Mouse (Mus musculus) embryonic facial prominence, embryonic 12.5 days (tissue): ENCODE measurements at regions not wholly inside any gene's neighbourhood (a gene's known extent, or its start where the extent isn't known, plus 50 kb on each side); places are given as distances from the start of the nearest gene placed in this dataset.

Experiments
- ATAC-seq: fragments of 200-750 bp; cut with Nextera tagmentation; 2 replicates; pipeline ENCODE4 v1.8.0; 2017; ENCODE audit not compliant: insufficient number of reproducible peaks, insufficient read depth, low FRiP score, low TSS enrichment
- H3K27ac ChIP-seq: fragments of 300-500 bp; sonication (generic); 2 replicates; pipeline ENCODE4 v1.5.1; 2016; ENCODE audit warnings: mild to moderate bottlenecking
- H3K27me3 ChIP-seq: fragments of 300-500 bp; sonication (generic); 2 replicates; pipeline ENCODE4 v1.6.1; 2016; ENCODE audit warnings: mild to moderate bottlenecking, moderate library complexity
- H3K36me3 ChIP-seq: fragments of 300-500 bp; sonication (generic); 2 replicates; pipeline ENCODE4 v1.6.1; 2016; ENCODE audit warnings: mild to moderate bottlenecking
- H3K4me1 ChIP-seq: fragments of 300-500 bp; sonication (generic); 2 replicates; pipeline ENCODE4 v1.6.1; 2016
- H3K4me2 ChIP-seq: fragments of 300-500 bp; sonication (generic); replicated peaks from 2 replicates; pipeline ENCODE4 v1.6.1; 2016; ENCODE audit warnings: mild to moderate bottlenecking, moderate library complexity
- H3K4me3 ChIP-seq: fragments of 300-500 bp; sonication (generic); 2 replicates; pipeline ENCODE4 v1.5.1; 2016; ENCODE audit warnings: mild to moderate bottlenecking
- H3K9ac ChIP-seq: fragments of 300-500 bp; sonication (generic); 2 replicates; pipeline ENCODE4 v1.6.1; 2016; ENCODE audit warnings: mild to moderate bottlenecking, moderate library complexity
- H3K9me3 ChIP-seq: fragments of 300-500 bp; sonication (generic); 2 replicates; pipeline ENCODE4 v1.6.1; 2016; ENCODE audit warnings: mild to moderate bottlenecking, moderate library complexity
- WGBS: fragments of 180-500 bp; shearing (Covaris S2); methylation state at CpG from one replicate; pipeline ENCODE4 v1.1.7; 2016; 5-methylcytosine and 5-hydroxymethylcytosine counted together

DNA sequence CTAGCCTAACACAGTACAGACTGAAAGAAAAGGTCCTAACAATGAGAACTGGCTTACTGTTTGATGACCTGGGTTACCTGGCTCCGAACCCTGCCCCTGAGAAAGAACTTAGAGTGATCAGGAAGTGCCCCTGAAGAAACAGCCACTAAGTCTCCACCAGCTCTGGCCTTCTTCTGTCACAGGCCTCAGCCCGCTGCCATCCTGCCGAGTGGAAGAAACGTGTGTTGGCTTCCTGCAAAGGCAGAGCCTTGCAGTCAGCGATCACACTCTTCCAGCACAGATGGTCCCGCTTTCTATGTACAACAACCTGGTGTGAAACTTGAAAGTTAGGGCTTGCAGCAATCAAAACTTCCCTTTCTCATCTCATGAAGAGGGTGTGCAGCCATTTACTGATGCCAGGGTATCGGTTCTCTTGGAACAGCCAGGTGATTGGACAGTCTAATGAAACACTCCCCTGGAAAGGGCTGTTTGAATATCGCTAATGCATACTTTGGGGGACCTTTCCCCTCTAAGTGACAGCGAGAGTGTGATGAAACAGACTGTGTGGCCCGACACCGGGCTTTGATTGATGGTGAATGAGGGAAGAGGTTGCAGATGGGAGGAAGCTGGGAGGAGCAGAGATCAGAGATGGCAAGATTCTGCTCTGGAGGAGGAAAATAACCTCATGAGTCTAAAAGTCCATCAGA, 89.4 kb upstream of the Elac2 start:
- Histone ChIP-seq H3K36me3 (no peaks in the 10 kb centered on the region), H3K4me3 (no peak overlapping the region), H3K27me3 (no peaks in the 10 kb centered on the region), H3K4me2 (no peak overlapping the region), H3K4me1 (no peaks in the 10 kb centered on the region), H3K9me3 (no peaks in the 10 kb centered on the region), H3K27ac (no peak overlapping the region), H3K9ac (no peak overlapping the region)
- no peak for ATAC-seq
- 67% methylated on average over 11 of the region's 11 CpGs for WGBS

DNA sequence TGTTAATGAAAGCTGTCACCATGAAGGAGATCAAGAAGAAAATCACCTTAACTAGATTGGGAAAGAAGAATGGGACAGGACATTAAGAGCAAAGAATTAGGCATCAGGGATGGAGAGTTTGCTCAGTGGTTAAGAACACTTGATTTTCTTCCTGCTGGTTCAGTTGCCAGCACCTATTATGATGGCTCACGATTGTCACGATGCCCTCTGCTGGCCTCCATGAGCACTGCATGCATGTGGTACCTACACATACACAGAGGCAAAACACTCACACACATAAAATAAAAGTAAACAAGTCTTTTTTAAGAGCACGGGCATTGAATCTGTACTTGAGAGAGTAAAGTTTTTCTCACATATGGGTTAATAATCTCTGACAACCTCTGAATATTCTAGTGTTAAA, 88.1 kb upstream of the Elac2 start:
- Histone ChIP-seq H3K9me3 (no peaks in the 10 kb centered on the region), H3K27ac (no peak overlapping the region), H3K4me1 (no peaks in the 10 kb centered on the region), H3K27me3 (no peaks in the 10 kb centered on the region), H3K36me3 (no peaks in the 10 kb centered on the region), H3K9ac (no peak overlapping the region), H3K4me2 (no peak overlapping the region), H3K4me3 (no peak overlapping the region)
- 48% methylated on average over 3 of the region's 3 CpGs for WGBS
- no peak for ATAC-seq

DNA sequence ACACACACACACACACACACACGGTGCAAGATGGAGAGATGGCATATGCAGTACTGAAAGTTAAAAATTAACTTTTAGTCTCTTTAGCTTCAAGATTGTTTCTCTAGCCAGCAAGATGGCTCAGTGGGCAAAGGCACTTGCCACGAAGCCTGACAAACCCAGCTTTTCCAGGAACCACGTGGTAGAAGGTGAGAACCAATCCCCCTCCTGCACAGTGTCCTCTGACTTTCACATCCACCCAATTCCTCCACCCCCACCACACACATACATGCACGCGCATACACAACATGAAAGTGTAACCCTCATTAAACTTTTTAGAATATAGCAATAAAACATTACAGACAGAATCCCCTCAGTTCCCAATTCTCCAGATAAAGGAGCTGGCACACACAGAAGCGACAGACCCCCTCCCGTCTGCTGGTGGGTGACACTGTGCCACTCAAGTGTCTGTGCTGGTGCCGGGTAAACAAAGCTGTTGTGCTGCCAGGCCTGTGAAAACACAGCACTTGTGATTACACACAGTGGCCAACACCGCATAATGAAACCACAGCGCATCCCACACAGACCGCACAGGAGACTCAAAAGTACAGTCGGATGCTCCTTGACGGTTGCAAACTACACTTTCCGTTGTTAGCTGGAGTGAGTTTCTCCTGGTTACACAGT, 82.9 kb upstream of the Elac2 start:
- H3K4me3 ChIP-seq: no peak overlapping the region
- no peak overlapping the region for H3K27ac ChIP-seq
- whole genome bisulfite sequencing: 83% methylated on average over 14 of the region's 14 CpGs
- H3K4me1 ChIP-seq: no peaks in the 10 kb centered on the region
- H3K36me3 ChIP-seq: no peaks in the 10 kb centered on the region
- no peaks in the 10 kb centered on the region for H3K27me3 ChIP-seq
- no peak for ATAC-seq
- H3K9me3 ChIP-seq: no peaks in the 10 kb centered on the region
- H3K4me2 ChIP-seq: no peak overlapping the region
- no peak overlapping the region for H3K9ac ChIP-seq

DNA sequence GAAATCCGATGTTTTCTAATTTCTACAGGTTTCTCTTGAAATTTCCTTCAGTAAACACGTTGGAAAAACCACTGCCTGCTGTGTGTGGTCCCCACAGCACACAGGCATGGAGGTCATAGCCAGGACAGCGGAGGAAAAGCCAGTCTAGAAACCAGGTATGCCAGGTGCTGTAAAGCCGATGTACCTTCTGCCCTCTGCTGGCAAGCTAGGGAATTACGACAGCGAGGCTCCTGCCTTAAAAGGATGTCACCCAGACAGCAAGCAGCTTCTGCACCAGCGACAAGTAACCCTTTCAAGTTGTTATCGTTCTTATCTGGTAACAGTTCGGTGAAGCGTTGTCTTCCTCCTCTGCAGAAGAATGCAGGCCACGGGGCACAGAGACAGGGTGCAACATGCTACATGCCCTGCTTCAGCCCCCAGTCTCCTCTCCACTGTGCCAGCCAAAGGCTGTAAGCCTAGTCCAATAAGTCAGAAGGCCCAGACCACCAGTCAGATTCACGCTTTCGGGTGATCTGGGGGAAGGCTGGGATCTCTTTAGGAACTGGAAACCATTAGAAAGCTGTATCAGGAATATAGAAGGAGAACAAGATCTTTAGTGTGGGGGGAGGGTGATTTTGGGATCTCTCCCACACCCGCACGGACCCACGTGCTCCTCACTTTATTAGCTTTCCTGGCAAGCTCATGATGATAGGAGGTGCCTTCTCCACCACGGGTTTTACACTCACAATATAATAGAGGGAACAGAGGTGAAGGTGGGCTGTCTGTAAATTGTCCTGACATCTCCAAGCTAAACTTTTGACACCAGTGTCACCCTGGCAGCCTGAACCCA, 79.9 kb upstream of the Elac2 start:
- no peaks in the 10 kb centered on the region for H3K4me1 ChIP-seq
- H3K27me3 ChIP-seq: no peaks in the 10 kb centered on the region
- H3K4me2 ChIP-seq: no peak overlapping the region
- 30% methylated on average over 17 of the region's 17 CpGs for WGBS
- no peaks in the 10 kb centered on the region for H3K9me3 ChIP-seq
- no peak overlapping the region for H3K4me3 ChIP-seq
- no peak overlapping the region for H3K9ac ChIP-seq
- ATAC-seq: no peak
- no peak overlapping the region for H3K27ac ChIP-seq
- H3K36me3 ChIP-seq: no peaks in the 10 kb centered on the region

DNA sequence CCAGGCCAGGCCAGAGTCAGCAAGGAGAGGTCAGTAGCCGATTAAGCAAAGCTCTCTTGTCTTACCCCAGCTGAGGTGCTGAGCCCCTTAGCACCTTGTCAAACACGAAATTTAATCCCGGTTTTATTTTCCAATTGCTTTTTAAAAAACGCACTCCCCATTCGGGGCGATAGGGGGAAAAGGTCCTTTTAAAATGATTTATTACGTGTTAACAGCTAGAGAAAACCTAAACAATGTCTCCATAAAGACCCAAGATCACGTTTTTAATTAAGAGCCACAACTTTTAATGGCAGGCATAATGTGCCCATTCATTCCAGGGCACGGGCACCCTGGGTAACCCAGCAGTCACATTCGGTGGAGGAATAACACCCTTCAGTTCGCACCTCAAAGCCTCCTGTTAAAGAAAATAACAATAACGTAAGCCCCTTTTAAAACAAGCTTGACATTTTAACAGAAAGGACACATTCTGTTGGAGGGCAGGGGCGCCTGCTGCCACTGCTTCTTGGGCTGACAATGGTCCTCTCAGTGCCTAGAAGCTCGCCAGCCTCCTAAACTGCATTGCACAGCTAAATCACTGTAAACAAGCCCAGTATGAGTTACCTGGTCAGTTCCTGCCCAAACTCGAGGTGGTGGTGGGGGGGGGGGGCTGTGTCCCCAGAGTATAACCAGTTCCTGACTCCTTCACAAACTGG, 79.1 kb upstream of the Elac2 start:
- Histone ChIP-seq H3K9me3 (no peaks in the 10 kb centered on the region), H3K4me2 (no peak overlapping the region), H3K27ac (no peak overlapping the region), H3K4me1 (no peaks in the 10 kb centered on the region), H3K27me3 (no peaks in the 10 kb centered on the region), H3K9ac (no peak overlapping the region), H3K4me3 (no peak overlapping the region), H3K36me3 (no peaks in the 10 kb centered on the region)
- no peak for ATAC-seq
- whole genome bisulfite sequencing: 57% methylated on average over 15 of the region's 15 CpGs

DNA sequence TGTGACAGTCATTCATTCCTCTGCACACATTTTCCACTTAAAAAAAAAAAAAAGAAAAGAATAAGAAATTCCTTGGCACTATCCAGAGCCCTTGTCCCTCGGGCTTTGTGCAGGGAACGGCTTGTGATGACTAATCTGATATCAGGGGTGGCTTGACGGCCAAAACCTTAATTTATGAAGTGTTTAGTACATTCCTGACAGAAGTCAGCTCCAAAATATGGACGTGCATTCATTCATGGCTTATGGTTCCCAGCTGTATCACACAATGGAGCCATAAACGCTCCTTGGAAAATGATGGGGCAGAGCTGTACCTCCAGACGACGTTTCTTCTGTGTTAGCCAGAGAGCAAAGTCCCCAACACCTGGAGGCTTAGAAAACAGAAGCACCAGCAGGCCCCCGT, 62.1 kb upstream of the Elac2 start:
- Histone ChIP-seq H3K9me3 (no peaks in the 10 kb centered on the region), H3K36me3 (no peaks in the 10 kb centered on the region), H3K4me1 (no peaks in the 10 kb centered on the region), H3K9ac (no peak overlapping the region), H3K27ac (no peak overlapping the region), H3K4me3 (no peak overlapping the region), H3K27me3 (no peaks in the 10 kb centered on the region), H3K4me2 (no peak overlapping the region)
- ATAC-seq: no peak
- WGBS: 64% methylated on average over 8 of the region's 8 CpGs

DNA sequence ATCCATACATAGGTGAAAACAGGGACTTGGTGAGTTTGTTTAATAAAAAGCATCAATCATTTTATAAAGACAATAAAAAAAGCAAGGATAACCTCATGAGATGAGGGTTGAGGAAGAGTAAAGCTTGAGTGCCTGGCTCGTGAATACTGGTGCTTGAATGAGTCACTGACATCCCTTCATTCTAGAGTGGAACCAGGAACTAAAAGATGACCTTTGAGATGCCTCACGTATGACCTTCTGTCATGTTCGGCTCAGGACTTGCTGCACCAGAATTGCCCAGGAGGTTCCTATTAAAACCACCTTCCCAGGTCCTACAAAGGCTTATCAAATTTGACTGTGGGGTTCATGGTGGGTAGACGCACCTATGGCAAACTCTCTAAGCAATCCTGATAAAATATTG, 61.5 kb upstream of the Elac2 start:
- WGBS: 67% methylated on average over 4 of the region's 4 CpGs
- no peaks in the 10 kb centered on the region for H3K4me1 ChIP-seq
- ATAC-seq: no peak
- H3K4me2 ChIP-seq: no peak overlapping the region
- H3K27ac ChIP-seq: no peak overlapping the region
- H3K9ac ChIP-seq: no peak overlapping the region
- H3K9me3 ChIP-seq: no peaks in the 10 kb centered on the region
- no peak overlapping the region for H3K4me3 ChIP-seq
- H3K36me3 ChIP-seq: no peaks in the 10 kb centered on the region
- no peaks in the 10 kb centered on the region for H3K27me3 ChIP-seq

DNA sequence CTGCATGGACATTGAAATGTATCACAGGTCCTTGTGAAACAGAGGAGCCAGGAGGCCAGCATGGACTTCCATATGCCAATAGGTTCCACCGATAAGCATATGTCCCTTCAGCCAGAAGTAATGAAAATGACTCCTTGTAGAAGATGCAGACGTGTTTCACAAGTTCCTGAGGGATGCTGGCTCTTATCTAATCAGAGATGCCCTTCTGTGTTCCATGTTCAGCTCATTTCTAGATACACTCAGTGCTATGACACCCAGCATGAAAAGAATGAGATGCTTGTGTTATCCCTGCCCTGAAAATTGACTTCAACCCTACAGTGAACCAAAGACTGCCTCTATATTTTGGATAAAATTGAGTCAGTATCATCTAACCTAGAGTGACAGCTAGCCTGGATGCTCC, 53.8 kb upstream of the Elac2 start:
- Histone ChIP-seq H3K27me3 (no peaks in the 10 kb centered on the region), H3K9ac (no peak overlapping the region), H3K4me2 (no peak overlapping the region), H3K36me3 (no peaks in the 10 kb centered on the region), H3K4me3 (no peak overlapping the region), H3K4me1 (no peaks in the 10 kb centered on the region), H3K27ac (no peak overlapping the region), H3K9me3 (no peaks in the 10 kb centered on the region)
- WGBS: 80% methylated on average over 2 of the region's 2 CpGs
- ATAC-seq: no peak

DNA sequence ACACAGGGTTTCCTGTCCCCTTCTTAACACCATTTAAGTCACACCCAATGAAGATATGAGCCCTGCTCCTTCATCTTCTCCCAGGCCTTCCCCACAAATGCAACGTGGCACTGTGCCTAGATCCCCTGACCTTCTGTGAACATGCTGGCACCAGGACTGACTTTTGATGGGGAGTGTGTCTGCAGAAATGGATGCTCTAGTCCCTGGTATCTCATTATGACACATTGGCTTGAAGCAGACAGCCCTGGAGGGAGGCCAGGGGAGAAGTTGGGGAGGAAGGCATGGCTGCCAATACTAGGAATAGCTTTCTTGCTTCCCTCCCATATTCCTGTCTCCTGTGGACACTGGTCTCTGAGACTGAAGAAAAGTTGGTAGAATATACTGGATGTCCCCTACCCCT, 52.9 kb upstream of the Elac2 start:
- Histone ChIP-seq H3K9ac (no peak overlapping the region), H3K4me3 (no peak overlapping the region), H3K27ac (no peak overlapping the region), H3K4me2 (no peak overlapping the region), H3K9me3 (no peaks in the 10 kb centered on the region), H3K4me1 (no peaks in the 10 kb centered on the region), H3K27me3 (no peaks in the 10 kb centered on the region), H3K36me3 (no peaks in the 10 kb centered on the region)
- no peak for ATAC-seq
- WGBS: 63% methylated on average over 1 of the region's 1 CpGs
